Mouse (Mus musculus): ENCODE measurements at regions not wholly inside any gene's neighbourhood (a gene's known extent, or its start where the extent isn't known, plus 50 kb on each side); places are given as distances from the start of the nearest gene placed in this dataset.
"Not testable (repeated sequence)": the region's sequence is repeated elsewhere in the genome, so short reads cannot be mapped to it uniquely, and the experiment has no call there.

- no peak for DNase-seq
Observed at GRCm38 (mm10) chr12:117379103-117379850, 137.0 kb upstream of the Rapgef5 start.

GRCm38 (mm10) chr12:117380836-117381235 lies 135.4 kb upstream of the Rapgef5 start:
- DNase-seq, result no peak

DNA sequence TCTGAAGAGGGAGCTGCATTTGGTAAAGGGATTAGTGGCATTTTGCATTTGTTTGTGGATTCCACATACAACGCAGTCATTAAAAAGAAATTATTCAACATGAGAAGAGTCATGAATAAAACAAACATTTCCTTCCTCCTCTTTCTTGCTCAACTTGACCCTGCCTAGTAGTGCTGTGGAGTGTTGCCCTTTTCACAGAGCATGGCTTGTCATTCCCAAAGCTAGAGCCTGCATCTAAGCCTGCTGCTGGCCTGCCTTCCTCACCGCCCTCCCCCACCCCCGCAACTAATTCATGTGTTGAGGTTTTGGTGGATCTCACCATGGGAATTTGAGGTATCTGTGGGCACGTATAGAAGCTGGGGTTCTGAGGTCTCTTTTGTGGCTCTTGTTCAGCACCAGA lies 133.6 kb upstream of the Rapgef5 start:
- DNase-seq, result not testable (repeated sequence)

GRCm38 (mm10) chr12:117385072-117385666 lies 131.1 kb upstream of the Rapgef5 start:
- DNase-seq, result peak; percentile 79

DNA sequence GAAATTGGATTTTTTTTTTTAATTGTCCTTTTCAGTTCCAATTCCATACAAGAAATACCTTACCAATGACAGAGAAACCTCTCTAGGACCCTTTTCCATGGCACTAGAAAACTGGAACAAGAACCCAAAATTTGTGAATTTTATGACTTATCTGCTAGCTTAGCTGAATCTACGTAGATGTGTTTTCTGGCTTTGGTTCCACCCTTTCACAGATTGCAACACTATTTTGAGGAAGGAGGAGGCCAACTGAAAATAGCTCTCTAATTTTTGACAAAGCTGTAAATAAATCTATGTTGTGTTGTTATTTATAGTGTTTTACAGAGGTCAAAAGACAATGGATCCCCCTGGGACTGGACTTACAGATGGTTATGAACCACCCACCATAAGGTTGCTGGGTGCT lies 130.6 kb upstream of the Rapgef5 start:
- no peak for DNase-seq

GRCm38 (mm10) chr12:117386957-117387356 lies 129.3 kb upstream of the Rapgef5 start:
- no peak for DNase-seq

DNA sequence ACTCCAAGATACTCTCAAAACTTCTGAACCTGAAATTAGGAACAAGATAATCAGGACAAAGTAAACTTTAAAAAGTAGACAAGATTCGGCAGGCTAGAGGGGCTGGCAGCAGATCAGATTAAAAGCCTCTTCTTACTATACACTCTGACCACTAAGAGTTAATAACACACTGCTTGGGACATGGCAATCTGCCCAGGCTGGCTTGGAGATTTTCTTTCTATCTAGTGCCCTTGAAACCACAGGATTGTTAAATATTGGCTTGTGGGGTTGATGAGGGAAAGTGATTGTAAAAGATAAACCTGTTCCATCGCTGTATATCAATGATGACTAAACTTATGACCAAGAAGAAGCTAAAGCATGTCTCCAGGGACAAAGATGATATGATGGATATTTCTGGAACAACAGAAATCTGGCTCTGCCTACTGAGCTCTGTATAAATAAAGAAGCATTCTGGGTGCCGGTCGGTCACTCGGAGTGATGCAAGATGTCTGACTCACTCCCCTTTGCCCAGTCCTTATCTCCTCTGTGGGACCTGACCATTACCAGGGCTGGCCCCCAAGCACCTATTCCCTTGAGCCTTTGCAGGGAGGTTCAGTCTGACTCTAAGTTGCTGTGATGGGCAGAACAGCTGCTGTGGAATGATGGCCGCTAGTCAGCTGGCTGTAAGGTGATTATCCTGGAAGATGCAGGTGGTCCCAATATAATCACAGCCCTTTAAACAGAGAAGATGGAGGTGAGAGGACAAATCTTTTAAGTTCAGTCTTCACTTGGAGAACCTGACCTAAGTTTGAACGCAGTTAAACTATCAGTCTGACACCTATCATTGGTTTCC lies 126.5 kb upstream of the Rapgef5 start:
- DNase-seq, result no peak

DNA sequence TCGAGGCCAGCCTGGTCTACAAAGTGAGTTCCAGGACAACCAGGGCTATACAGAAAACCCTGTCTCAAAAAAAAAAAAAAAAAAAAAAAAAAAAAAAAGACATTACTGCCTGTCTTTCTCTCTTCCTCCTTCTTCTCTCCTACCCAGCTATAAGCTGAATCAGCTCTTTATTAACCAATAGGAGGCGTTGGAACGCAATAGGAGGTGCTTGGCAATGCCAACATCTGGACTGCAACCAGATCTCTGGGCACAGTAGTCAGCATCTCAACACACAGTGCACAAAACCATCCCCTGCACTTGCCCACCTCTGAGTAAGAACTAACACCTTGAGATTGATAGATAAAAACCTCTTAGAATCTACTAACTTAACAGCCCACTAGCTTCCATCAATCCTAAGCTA lies 118.8 kb upstream of the Rapgef5 start:
- DNase-seq, result no peak

- peak; percentile 70 for DNase-seq
Observed at GRCm38 (mm10) chr12:117403513-117404156, 112.6 kb upstream of the Rapgef5 start.

DNA sequence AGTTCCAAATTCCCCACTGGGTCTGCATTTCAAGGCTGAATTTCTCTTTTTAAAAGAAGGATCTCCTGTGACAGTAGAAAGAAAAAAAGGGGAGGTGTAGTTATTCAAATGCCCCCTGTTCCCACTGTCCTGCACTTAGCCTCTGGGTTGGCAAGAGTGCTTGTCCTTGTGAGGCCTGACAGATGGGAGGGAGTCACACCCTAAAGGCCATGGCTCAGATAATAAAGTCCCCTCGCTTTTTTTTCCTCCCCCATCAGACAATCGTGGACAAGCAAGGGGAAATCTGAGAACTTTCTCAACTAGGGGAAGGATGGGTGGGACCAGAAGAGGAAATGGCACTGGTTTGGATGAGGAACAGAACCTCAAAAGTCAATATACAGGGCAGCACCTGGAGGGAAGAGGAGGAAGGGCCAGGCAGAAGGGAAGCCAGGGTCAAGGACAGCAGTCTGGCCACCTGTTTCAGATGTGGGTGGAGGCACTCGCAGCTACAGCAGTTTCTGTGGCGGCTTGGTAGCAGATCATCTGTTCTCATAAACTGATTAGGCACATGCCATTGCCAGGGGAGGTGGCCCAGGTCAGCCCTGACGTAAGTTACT lies 112.0 kb upstream of the Rapgef5 start:
- DNase-seq, result peak; percentile 18

DNA sequence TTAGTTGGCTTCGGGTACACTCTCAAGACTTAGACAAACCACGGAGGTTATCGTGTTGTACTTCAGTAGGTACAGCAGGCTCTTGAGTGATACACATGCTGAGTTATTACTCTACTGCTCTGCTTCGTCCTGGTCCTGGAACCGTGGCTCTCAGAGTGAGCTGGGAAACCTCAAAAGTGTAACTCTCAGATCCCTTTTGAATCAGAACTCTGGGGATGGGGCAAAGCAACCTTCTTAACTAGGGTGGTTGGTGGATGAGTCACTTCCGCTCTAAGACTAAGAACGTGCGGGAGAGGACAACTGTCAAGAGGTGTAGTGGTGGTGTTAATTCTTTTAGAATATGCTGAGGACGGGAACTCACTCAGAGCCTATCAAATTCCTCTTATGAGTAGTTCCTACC lies 109.4 kb upstream of the Rapgef5 start:
- no peak for DNase-seq

DNA sequence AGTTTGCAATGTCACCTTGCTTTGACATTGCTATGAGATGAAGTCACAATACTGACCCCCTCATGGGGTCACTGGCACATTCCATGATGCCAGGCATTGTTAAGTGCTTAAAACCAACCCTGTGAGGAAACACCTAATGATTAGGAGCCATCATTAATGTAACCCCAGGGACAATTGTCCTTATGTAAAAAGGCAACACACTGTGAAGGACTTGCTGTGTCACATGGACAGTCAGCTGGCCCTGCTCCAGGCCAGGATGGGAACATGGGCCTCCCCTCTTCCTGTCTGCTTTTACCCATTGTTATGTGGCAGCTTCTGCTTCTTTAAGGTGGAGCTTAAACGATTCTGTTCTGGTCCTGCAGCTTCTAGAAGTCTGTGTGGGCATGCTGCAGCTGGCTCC lies 105.7 kb upstream of the Rapgef5 start:
- DNase-seq, result no peak

- DNase-seq, result peak; percentile 30
Observed at GRCm38 (mm10) chr12:117412257-117412656, 104.0 kb upstream of the Rapgef5 start.

GRCm38 (mm10) chr12:117412779-117413505 lies 103.3 kb upstream of the Rapgef5 start:
- DNase-seq, result no peak

- no peak for DNase-seq
Observed at GRCm38 (mm10) chr12:117414020-117414419, 102.3 kb upstream of the Rapgef5 start.

DNA sequence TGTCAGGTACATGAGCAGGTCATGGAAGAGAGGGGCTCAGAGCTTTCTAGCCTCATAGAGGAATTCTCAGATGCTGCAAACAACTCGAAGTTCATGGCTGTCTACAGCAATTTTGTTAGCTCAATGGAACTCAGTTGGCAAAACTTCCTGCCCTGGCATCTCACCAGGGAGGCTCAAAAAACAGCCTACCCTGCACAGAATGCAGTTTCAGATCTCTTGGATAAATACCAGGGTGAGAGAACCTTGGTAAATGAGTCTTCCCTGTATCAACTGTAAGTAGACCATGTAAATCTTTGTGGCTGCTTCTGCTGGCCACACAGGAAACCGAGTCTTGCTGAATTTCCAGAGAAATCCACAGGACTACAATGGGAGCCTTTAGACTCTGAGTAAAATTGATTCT lies 101.1 kb upstream of the Rapgef5 start:
- DNase-seq, result no peak

DNA sequence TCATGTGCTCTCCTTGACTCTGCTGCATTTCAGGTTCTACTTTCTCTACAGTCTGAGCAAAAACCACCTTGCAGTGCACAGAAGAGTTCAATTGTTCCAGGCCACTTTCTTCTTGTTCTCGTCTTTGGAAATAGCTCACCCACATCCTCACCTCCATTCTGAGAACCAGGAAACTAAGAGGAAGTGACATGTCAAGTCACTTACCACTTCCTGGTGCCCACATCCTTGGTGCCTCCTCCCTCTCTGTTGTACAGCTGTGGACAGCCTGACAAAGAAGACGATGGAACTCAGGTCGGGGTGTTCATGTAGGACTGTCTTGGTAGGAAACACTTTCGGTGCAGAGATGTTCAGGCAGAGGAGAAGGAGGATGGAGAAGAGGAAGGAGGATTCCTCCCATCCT lies 98.3 kb upstream of the Rapgef5 start:
- no peak for DNase-seq

- DNase-seq, result no peak
Observed at GRCm38 (mm10) chr12:117422315-117422978, 93.8 kb upstream of the Rapgef5 start.

DNA sequence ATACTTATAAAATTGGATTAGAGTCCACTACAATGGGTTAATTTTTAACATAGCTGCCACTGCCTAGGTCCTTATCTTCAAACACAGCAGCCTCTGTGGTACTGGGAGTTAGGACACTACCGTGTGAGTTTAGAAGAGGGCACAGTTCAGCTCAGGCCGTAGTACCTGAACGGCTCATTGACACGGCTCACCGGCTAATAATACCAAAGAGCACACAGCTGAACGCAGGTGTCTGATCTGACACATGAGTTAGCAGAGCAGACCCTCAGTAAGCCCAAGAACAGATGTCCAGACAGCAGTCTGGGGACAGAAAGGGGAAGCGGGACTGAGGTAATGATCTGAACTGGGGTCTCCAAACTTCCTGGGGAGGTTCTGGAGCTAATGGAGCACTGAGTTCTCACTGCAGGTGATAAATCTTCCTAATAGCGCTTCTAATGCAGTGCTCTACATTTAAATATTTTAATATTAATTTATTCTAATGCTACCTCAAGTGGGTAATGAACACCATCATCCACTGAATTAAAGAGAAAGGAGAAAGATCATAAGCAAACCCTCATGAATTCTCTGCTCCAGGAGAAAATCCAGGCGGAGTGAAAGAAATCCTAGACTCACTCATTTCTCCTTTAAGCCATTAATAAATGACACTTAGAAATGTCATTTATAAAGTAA lies 90.8 kb upstream of the Rapgef5 start:
- no peak for DNase-seq

DNA sequence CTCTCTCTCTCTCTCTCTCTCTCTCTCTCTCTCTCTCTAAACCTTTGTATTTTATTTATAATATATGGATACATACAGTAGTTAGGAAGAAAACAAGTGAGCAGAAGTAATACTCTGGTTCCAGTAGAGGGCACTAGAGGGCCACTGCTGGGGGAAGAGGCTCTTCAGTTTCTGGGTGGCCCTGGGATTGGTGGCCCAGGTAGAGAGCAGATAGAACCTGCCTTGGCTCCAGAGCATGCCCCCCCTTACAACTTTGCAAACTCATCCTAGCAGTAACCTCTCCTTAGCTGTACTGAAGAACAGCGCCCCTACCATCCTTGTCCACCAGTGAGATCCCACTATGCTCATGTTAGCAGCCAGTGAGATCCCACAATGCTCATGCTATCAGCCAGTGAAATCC lies 88.8 kb upstream of the Rapgef5 start:
- DNase-seq, result peak; percentile 27

GRCm38 (mm10) chr12:117430886-117431285 lies 85.4 kb upstream of the Rapgef5 start:
- no peak for DNase-seq

All from kidney, adult 18-20 months (tissue).